Mouse (Mus musculus): ENCODE data around the gene 1700113H08Rik. TPM values are rescaled to one million over a fixed set of nuclear protein-coding genes. Genes with fewer than 3 reads are reported as not detected.

1700113H08Rik gene
- polyA plus RNA-seq, 1 experiment from 2014 or later, result not detected

- no peak overlapping the region for H3K4me3 ChIP-seq (replicated peaks)
- no peaks in the 10 kb centered on the region for H3K4me1 ChIP-seq (replicated peaks)
- no peak overlapping the region for H3K4me2 ChIP-seq
- 70% methylated on average over 10 of the region's 10 CpGs for WGBS (ENCODE audit: insufficient replicate concordance)
- no peaks in the 10 kb centered on the region for H3K36me3 ChIP-seq
- H3K9ac ChIP-seq, result no peak overlapping the region
- no peaks in the 10 kb centered on the region for H3K9me3 ChIP-seq (replicated peaks)
- no peak overlapping the region for H3K27ac ChIP-seq
- no peak for DNase-seq
- H3K27me3 ChIP-seq, result no peaks in the 10 kb centered on the region
- no peak for ATAC-seq (ENCODE audit: low read depth)
These were observed 51.4 kb downstream of the 1700113H08Rik start for GRCm38 (mm10) chr10:87109038-87109771.

GRCm38 (mm10) chr10:87110909-87111308 is 53.1 kb downstream of the 1700113H08Rik start:
- H3K4me3 ChIP-seq (replicated peaks), result no peak overlapping the region
- no peaks in the 10 kb centered on the region for H3K4me1 ChIP-seq (replicated peaks)
- DNase-seq (no peak), ATAC-seq (ENCODE audit: low read depth) (no peak)
- H3K27me3 ChIP-seq, result no peaks in the 10 kb centered on the region
- no peaks in the 10 kb centered on the region for H3K9me3 ChIP-seq (replicated peaks)
- WGBS (ENCODE audit: insufficient replicate concordance), result 66% methylated on average over 3 of the region's 3 CpGs
- H3K9ac ChIP-seq, result no peak overlapping the region
- no peak overlapping the region for H3K4me2 ChIP-seq
- no peaks in the 10 kb centered on the region for H3K36me3 ChIP-seq
- H3K27ac ChIP-seq, result no peak overlapping the region

- WGBS (ENCODE audit: insufficient replicate concordance), result 76% methylated on average over 5 of the region's 5 CpGs
These were observed 67.2 kb downstream of the 1700113H08Rik start for GRCm38 (mm10) chr10:87125094-87125493.

GRCm38 (mm10) chr10:87126186-87126824 is 68.5 kb downstream of the 1700113H08Rik start:
- no peaks in the 10 kb centered on the region for H3K9me3 ChIP-seq (replicated peaks)
- ATAC-seq (ENCODE audit: low read depth), result no peak
- H3K36me3 ChIP-seq, result no peaks in the 10 kb centered on the region
- H3K27me3 ChIP-seq, result no peaks in the 10 kb centered on the region
- H3K4me1 ChIP-seq (replicated peaks), result no peaks in the 10 kb centered on the region
- no peak overlapping the region for H3K4me2 ChIP-seq
- H3K4me3 ChIP-seq (replicated peaks), result no peak overlapping the region
- no peak overlapping the region for H3K27ac ChIP-seq
- no peak for DNase-seq
- WGBS (ENCODE audit: insufficient replicate concordance), result 71% methylated on average over 12 of the region's 12 CpGs
- H3K9ac ChIP-seq, result no peak overlapping the region

More at GRCm38 (mm10) chr10:87125094-87125493, 67.2 kb downstream of the 1700113H08Rik start:
- H3K4me1 ChIP-seq (replicated peaks), result no peaks in the 10 kb centered on the region
- H3K27ac ChIP-seq, result no peak overlapping the region
- no peak overlapping the region for H3K4me2 ChIP-seq
- H3K27me3 ChIP-seq, result no peaks in the 10 kb centered on the region
- no peaks in the 10 kb centered on the region for H3K36me3 ChIP-seq
- no peaks in the 10 kb centered on the region for H3K9me3 ChIP-seq (replicated peaks)
- H3K4me3 ChIP-seq (replicated peaks), result no peak overlapping the region
- DNase-seq (no peak), ATAC-seq (ENCODE audit: low read depth) (no peak)
- no peak overlapping the region for H3K9ac ChIP-seq

- H3K9me3 ChIP-seq (replicated peaks), result no peaks in the 10 kb centered on the region
- 74% methylated on average over 6 of the region's 6 CpGs for WGBS (ENCODE audit: insufficient replicate concordance)
- no peaks in the 10 kb centered on the region for H3K4me1 ChIP-seq (replicated peaks)
- no peak overlapping the region for H3K4me3 ChIP-seq (replicated peaks)
- no peaks in the 10 kb centered on the region for H3K27me3 ChIP-seq
- ATAC-seq (ENCODE audit: low read depth) (no peak), DNase-seq (no peak)
- H3K27ac ChIP-seq, result no peak overlapping the region
- no peaks in the 10 kb centered on the region for H3K36me3 ChIP-seq
- H3K9ac ChIP-seq, result no peak overlapping the region
- no peak overlapping the region for H3K4me2 ChIP-seq
These were observed 93.2 kb downstream of the 1700113H08Rik start for GRCm38 (mm10) chr10:87151050-87151449.

- Histone ChIP-seq H3K4me1 (replicated peaks) (no peaks in the 10 kb centered on the region), H3K4me2 (no peak overlapping the region), H3K9ac (no peak overlapping the region), H3K9me3 (replicated peaks) (no peaks in the 10 kb centered on the region), H3K36me3 (no peaks in the 10 kb centered on the region), H3K27ac (no peak overlapping the region), H3K27me3 (no peaks in the 10 kb centered on the region), H3K4me3 (replicated peaks) (no peak overlapping the region)
- 77% methylated on average over 14 of the region's 14 CpGs for WGBS (ENCODE audit: insufficient replicate concordance)
- ATAC-seq (ENCODE audit: low read depth) (no peak), DNase-seq (no peak)
These were observed 96.1 kb downstream of the 1700113H08Rik start for GRCm38 (mm10) chr10:87153731-87154505.

GRCm38 (mm10) chr10:87159781-87160180 is 101.9 kb downstream of the 1700113H08Rik start:
- no peak overlapping the region for H3K27ac ChIP-seq
- no peak overlapping the region for H3K9ac ChIP-seq
- 62% methylated on average over 9 of the region's 9 CpGs for WGBS (ENCODE audit: insufficient replicate concordance)
- no peaks in the 10 kb centered on the region for H3K9me3 ChIP-seq (replicated peaks)
- DNase-seq (no peak), ATAC-seq (ENCODE audit: low read depth) (no peak)
- H3K4me1 ChIP-seq (replicated peaks), result no peaks in the 10 kb centered on the region
- H3K4me2 ChIP-seq, result no peak overlapping the region
- H3K36me3 ChIP-seq, result no peaks in the 10 kb centered on the region
- no peak overlapping the region for H3K4me3 ChIP-seq (replicated peaks)
- H3K27me3 ChIP-seq, result no peaks in the 10 kb centered on the region

- H3K9me3 ChIP-seq (replicated peaks), result no peaks in the 10 kb centered on the region
- no peak overlapping the region for H3K9ac ChIP-seq
- 61% methylated on average over 7 of the region's 7 CpGs for WGBS (ENCODE audit: insufficient replicate concordance)
- H3K4me2 ChIP-seq, result no peak overlapping the region
- no peaks in the 10 kb centered on the region for H3K27me3 ChIP-seq
- no peak for DNase-seq
- no peak overlapping the region for H3K4me3 ChIP-seq (replicated peaks)
- H3K27ac ChIP-seq, result no peak overlapping the region
- H3K4me1 ChIP-seq (replicated peaks), result no peaks in the 10 kb centered on the region
- ATAC-seq (ENCODE audit: low read depth), result no peak
- H3K36me3 ChIP-seq, result no peaks in the 10 kb centered on the region
These were observed 138.4 kb downstream of the 1700113H08Rik start for GRCm38 (mm10) chr10:87196123-87196756.

- Histone ChIP-seq H3K4me2 (no peak overlapping the region), H3K9ac (no peak overlapping the region), H3K4me3 (replicated peaks) (no peak overlapping the region), H3K9me3 (replicated peaks) (no peaks in the 10 kb centered on the region), H3K36me3 (no peaks in the 10 kb centered on the region), H3K27me3 (no peaks in the 10 kb centered on the region), H3K4me1 (replicated peaks) (no peaks in the 10 kb centered on the region), H3K27ac (no peak overlapping the region)
- DNase-seq (no peak), ATAC-seq (ENCODE audit: low read depth) (no peak)
- WGBS (ENCODE audit: insufficient replicate concordance), result 68% methylated on average over 2 of the region's 2 CpGs
These were observed 140.9 kb downstream of the 1700113H08Rik start for GRCm38 (mm10) chr10:87198720-87199119.

GRCm38 (mm10) chr10:87209466-87209865 is 151.6 kb downstream of the 1700113H08Rik start:
- H3K9me3 ChIP-seq (replicated peaks), result no peaks in the 10 kb centered on the region
- no peak for DNase-seq
- H3K27me3 ChIP-seq, result no peaks in the 10 kb centered on the region
- H3K36me3 ChIP-seq, result no peaks in the 10 kb centered on the region
- no peaks in the 10 kb centered on the region for H3K4me1 ChIP-seq (replicated peaks)
- no peak for ATAC-seq (ENCODE audit: low read depth)
- H3K4me2 ChIP-seq, result no peak overlapping the region
- 66% methylated on average over 1 of the region's 1 CpGs for WGBS (ENCODE audit: insufficient replicate concordance)
- no peak overlapping the region for H3K27ac ChIP-seq
- no peak overlapping the region for H3K9ac ChIP-seq
- no peak overlapping the region for H3K4me3 ChIP-seq (replicated peaks)

- Histone ChIP-seq H3K27me3 (no peaks in the 10 kb centered on the region), H3K4me3 (replicated peaks) (no peak overlapping the region), H3K9ac (no peak overlapping the region), H3K9me3 (replicated peaks) (no peaks in the 10 kb centered on the region), H3K4me1 (replicated peaks) (no peaks in the 10 kb centered on the region), H3K36me3 (no peaks in the 10 kb centered on the region), H3K27ac (no peak overlapping the region), H3K4me2 (no peak overlapping the region)
- DNase-seq (no peak), ATAC-seq (ENCODE audit: low read depth) (no peak)
- 61% methylated on average over 4 of the region's 4 CpGs for WGBS (ENCODE audit: insufficient replicate concordance)
These were observed 153.2 kb downstream of the 1700113H08Rik start for GRCm38 (mm10) chr10:87211046-87211445.

Data from liver, embryonic 13.5 days (tissue).